Mouse (Mus musculus): ENCODE results near the gene Gpr153.

DNA sequence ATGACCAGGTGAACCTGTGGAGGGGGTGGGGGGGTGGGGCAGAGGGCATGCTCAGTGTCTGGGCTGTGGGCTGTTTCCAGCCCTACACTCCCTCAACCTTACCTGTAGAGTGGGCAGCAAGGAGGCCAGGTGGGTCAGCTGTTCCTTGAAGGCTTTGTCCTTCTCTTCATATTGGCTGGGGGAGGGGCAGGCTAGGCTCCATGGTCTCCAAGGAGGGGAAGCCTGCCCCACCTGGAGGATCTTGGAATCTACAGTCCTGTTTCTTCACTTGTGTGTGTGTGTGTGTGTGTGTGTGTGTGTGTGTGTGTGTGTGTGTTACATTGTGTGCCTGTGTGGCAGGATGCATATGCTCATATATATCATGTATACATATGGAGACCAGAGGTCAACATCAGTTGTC, 39.9 kb downstream of the Gpr153 start:
- peak; percentile 48 for TF ChIP-seq CTCF (IDR thresholded peaks at IDR 0.05)
- TF ChIP-seq EP300 (IDR thresholded peaks at IDR 0.05) = no peak

All from lung, postnatal 0 days (tissue).